Mouse (Mus musculus) neural tube, embryonic 11.5 days (tissue): ENCODE measurements around the gene Ntn4. TPM values are rescaled to one million over a fixed set of nuclear protein-coding genes. Genes with fewer than 3 reads are reported as not detected.

Experiments
- ATAC-seq: fragments of 200-750 bp; cut with Nextera tagmentation; 2 replicates; pipeline ENCODE4 v1.8.0; 2017; ENCODE audit warnings: moderate number of reproducible peaks, mild to moderate bottlenecking, moderate TSS enrichment, moderate library complexity; ENCODE audit not compliant: insufficient read depth, low FRiP score, low TSS enrichment
- DNase-seq: peaks from one replicate; pipeline ENCODE4 v3.0.0-alpha.2; 2015; ENCODE audit warnings: low spot score
- H3K27ac ChIP-seq: fragments of 300-500 bp; sonication (generic); 2 replicates; pipeline ENCODE4 v1.5.1; 2014; ENCODE audit warnings: low read depth, mild to moderate bottlenecking, low read length
- H3K27me3 ChIP-seq: fragments of 300-500 bp; sonication (generic); 2 replicates; pipeline ENCODE4 v1.6.1; 2014; ENCODE audit warnings: mild to moderate bottlenecking, low read length, mixed read lengths; ENCODE audit not compliant: control insufficient read depth, insufficient read depth
- H3K36me3 ChIP-seq: fragments of 300-500 bp; sonication (generic); 2 replicates; pipeline ENCODE4 v1.6.1; 2014; ENCODE audit warnings: mild to moderate bottlenecking, low read length, moderate library complexity, mixed read lengths; ENCODE audit not compliant: control insufficient read depth, insufficient read depth
- H3K4me1 ChIP-seq: fragments of 300-500 bp; sonication (generic); 2 replicates; pipeline ENCODE4 v1.6.1; 2014; ENCODE audit warnings: low read length, mixed read lengths; ENCODE audit not compliant: control insufficient read depth, insufficient read depth
- H3K4me2 ChIP-seq: fragments of 300-500 bp; sonication (generic); 2 replicates; pipeline ENCODE4 v1.6.1; 2014; ENCODE audit warnings: low read depth, mild to moderate bottlenecking, moderate library complexity
- H3K4me3 ChIP-seq: fragments of 300-500 bp; sonication (generic); 2 replicates; pipeline ENCODE4 v1.5.1; 2014; ENCODE audit warnings: low read depth, low read length
- H3K9ac ChIP-seq: fragments of 300-500 bp; sonication (generic); 2 replicates; pipeline ENCODE4 v1.6.1; 2014; ENCODE audit warnings: mild to moderate bottlenecking, low read length
- H3K9me3 ChIP-seq: fragments of 300-500 bp; sonication (generic); 2 replicates; pipeline ENCODE4 v1.6.1; 2016; ENCODE audit warnings: low read length; ENCODE audit not compliant: control insufficient read depth
- WGBS: fragments of 180-500 bp; shearing (Covaris S2); extraction: QIAGEN DNeasy Blood & Tissue Kit; methylation state at CpG from one replicate; pipeline ENCODE4 v1.1.7; 2014; 5-methylcytosine and 5-hydroxymethylcytosine counted together
- polyA plus RNA-seq: library from polyadenylated mRNA; unstranded; fragments of >200 nt; fragmentation: Nextera tagmentation; extraction: Ambion mirVana; gene quantifications from 2 replicates; pipeline ENCODE4 v1.2.1, GENCODE M21; 2014

Ntn4 gene
- polyA plus RNA-seq, 1 experiment from 2014 or later: 1.9 TPM

DNA sequence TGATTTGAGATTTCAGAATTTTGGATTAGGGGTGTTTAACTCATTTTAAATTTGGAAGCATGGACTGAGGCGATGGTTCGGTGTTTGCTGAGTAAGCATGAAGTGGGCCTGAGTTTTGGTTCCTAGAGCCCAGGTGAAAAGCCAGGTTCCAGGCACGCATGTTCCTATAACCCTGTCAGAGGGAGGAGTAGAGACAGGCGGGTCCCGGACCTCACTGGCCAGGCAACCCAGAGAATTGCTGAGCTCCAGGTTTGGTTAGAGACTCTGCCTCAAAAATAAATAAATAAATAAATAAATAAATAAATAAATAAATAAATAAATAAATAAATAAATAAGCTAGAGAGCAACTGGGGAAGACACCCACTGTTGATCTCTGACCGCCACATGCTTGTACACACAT is 46.1 kb downstream of the Ntn4 start:
- no peaks in the 10 kb centered on the region for H3K4me1 ChIP-seq
- no peak overlapping the region for H3K9ac ChIP-seq
- ATAC-seq (no peak), DNase-seq (no peak)
- 94% methylated on average over 6 of the region's 6 CpGs for WGBS
- no peak overlapping the region for H3K4me3 ChIP-seq
- no peaks in the 10 kb centered on the region for H3K36me3 ChIP-seq
- no peak overlapping the region for H3K27ac ChIP-seq
- H3K9me3 ChIP-seq: no peaks in the 10 kb centered on the region
- H3K27me3 ChIP-seq: no peaks in the 10 kb centered on the region
- no peak overlapping the region for H3K4me2 ChIP-seq

DNA sequence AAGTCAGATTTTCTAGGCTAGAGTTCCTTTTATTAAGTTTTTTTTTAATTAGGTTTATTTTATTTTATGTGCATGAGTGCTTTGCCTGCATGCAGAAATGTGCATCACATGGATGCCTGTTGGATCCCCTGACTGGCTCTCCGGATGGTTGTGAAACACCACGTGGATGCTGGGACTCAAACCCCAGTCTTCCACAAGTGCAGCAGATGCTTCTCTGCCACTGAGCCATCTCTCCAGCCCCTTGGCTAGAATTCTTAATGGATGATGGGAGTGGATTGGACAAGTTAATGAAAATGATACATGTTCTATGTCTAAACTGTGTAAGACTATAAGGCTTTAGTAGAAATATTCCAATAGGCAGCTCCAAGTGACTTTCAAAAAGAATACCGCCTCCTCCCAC is 47.3 kb downstream of the Ntn4 start:
- H3K9me3 ChIP-seq: no peaks in the 10 kb centered on the region
- H3K4me2 ChIP-seq: no peak overlapping the region
- no peaks in the 10 kb centered on the region for H3K4me1 ChIP-seq
- ATAC-seq (no peak), DNase-seq (no peak)
- no peaks in the 10 kb centered on the region for H3K27me3 ChIP-seq
- H3K9ac ChIP-seq: no peak overlapping the region
- WGBS: 89% methylated on average over 3 of the region's 3 CpGs
- no peak overlapping the region for H3K4me3 ChIP-seq
- H3K36me3 ChIP-seq: no peaks in the 10 kb centered on the region
- H3K27ac ChIP-seq: no peak overlapping the region

DNA sequence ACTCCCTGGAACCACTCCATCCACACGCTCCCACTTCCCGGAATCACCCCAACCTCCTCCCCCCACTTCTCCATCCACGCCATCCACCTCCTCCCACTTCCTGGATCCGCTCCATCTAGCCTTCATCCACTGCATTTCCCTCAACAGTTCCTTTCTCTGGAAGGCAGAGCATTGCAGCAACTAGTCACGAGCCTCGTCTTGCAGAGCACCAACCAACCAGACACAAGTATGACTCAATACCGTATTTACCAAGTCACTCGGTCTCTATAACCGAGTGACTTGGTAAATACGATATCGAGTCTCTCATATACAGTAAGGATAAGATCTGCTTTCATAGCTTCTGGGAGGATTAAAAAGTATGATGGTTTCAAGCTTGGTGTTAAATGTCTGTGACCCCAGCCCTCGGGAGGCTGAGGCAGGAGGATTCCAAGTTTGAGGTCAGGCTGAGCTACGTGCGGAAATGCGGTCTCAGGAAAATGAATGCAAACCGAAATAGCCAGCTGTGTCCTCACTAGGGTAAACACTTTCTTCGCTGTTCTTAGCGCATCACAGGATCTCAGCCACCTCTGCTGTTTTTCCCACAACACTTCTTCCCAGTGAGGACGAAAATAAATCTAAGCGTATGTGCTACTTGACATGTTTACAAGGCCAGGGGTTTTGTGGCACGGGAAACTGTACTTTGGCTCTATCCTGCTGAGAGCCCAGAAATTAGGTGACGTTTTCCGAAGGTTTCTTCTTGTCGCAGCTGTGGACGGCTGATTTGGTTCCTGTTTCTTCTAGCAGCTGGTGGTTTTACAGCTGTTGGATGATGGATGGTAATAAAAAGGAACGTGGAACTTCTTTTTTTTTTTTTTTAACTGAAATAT is 48.1 kb downstream of the Ntn4 start:
- Histone ChIP-seq H3K27me3 (no peaks in the 10 kb centered on the region), H3K4me3 (no peak overlapping the region), H3K9me3 (no peaks in the 10 kb centered on the region), H3K36me3 (no peaks in the 10 kb centered on the region), H3K4me2 (no peak overlapping the region), H3K9ac (no peak overlapping the region), H3K4me1 (no peaks in the 10 kb centered on the region), H3K27ac (no peak overlapping the region)
- DNase-seq: no peak
- no peak for ATAC-seq
- WGBS: 77% methylated on average over 26 of the region's 26 CpGs

DNA sequence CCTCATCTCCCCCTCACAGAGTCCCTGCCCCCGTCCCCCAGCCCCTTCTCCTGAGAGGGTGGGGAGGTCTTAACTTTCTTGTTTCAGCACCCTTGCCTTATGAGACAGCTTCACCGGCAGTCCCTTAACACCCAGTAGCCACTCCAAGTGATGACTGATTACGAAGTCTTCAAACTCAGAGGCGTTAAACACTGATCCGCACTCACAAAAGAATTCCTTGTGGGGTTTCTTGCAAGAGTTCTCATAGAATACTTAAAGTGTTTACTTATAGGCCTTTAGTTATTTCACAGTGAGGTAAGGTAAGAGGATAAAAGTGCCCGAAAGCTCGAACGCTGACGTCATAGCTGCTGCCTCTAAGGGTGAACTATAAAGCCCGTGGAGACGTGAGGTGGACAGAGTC is 50.9 kb downstream of the Ntn4 start:
- Histone ChIP-seq H3K4me2 (no peak overlapping the region), H3K27me3 (no peaks in the 10 kb centered on the region), H3K4me3 (no peak overlapping the region), H3K27ac (no peak overlapping the region), H3K9me3 (no peaks in the 10 kb centered on the region), H3K9ac (no peak overlapping the region), H3K36me3 (no peaks in the 10 kb centered on the region), H3K4me1 (no peaks in the 10 kb centered on the region)
- ATAC-seq: no peak
- DNase-seq: no peak
- WGBS: 65% methylated on average over 11 of the region's 11 CpGs

DNA sequence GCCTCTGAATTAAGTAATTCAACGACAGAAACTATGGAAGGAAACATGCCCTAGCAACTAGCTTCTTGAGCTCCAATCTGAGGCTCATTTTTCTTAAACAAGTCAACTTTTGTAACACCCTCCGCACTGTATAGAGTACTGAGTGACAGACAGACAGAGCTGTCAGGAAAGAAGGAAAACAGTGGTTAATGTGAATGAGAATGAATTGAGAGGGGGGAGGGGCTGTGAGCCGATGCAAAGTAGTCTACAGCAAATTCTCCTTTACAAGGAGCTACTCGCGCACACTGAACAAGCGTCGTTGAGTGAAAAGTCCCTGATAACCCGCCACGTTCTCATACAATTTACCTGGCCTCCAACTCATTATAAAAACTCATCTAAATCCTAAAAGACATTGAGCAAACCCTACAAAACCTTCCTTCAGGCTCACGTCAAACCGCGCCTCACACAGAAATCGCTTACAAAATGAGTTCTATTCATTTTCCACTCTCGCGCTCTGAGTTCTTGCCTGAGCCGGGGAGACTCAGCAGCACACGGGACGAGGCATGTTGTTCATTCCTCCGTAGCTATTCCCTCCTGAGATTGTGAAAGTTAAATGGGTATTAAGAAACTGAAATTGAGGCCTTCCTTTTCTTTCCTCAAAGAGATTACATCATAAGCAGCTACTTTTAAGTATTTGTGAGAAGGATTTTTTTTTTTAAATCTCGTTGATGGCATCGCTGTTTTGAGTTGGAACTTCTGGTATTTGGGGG is 54.7 kb downstream of the Ntn4 start:
- H3K27ac ChIP-seq: no peak overlapping the region
- no peaks in the 10 kb centered on the region for H3K36me3 ChIP-seq
- no peak for DNase-seq
- no peaks in the 10 kb centered on the region for H3K9me3 ChIP-seq
- no peak for ATAC-seq
- no peak overlapping the region for H3K4me2 ChIP-seq
- 65% methylated on average over 21 of the region's 21 CpGs for WGBS
- no peak overlapping the region for H3K9ac ChIP-seq
- no peaks in the 10 kb centered on the region for H3K4me1 ChIP-seq
- H3K4me3 ChIP-seq: no peak overlapping the region
- no peaks in the 10 kb centered on the region for H3K27me3 ChIP-seq

DNA sequence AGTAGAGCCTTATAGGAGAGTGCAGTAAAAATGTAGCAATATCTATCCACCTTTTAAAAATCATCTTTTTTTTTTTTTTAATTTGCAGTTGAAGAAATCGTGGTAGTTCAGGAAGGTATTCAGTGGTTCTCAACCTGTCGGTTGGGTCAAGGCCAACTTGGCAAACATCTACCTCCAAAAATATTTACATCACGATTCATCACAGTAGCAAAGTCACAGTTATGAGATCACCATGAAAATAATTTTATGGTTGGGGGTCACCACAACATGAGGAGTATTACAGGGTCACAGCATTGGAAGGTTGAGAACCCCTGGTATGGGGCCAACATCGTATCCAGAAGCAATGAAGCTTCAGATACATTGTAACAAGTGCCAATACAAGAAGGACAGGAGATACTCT is 55.5 kb downstream of the Ntn4 start:
- H3K9ac ChIP-seq: no peak overlapping the region
- H3K27ac ChIP-seq: no peak overlapping the region
- no peaks in the 10 kb centered on the region for H3K27me3 ChIP-seq
- no peaks in the 10 kb centered on the region for H3K36me3 ChIP-seq
- ATAC-seq (no peak), DNase-seq (no peak)
- no peaks in the 10 kb centered on the region for H3K4me1 ChIP-seq
- H3K4me3 ChIP-seq: no peak overlapping the region
- 93% methylated on average over 4 of the region's 4 CpGs for WGBS
- no peak overlapping the region for H3K4me2 ChIP-seq
- no peaks in the 10 kb centered on the region for H3K9me3 ChIP-seq

DNA sequence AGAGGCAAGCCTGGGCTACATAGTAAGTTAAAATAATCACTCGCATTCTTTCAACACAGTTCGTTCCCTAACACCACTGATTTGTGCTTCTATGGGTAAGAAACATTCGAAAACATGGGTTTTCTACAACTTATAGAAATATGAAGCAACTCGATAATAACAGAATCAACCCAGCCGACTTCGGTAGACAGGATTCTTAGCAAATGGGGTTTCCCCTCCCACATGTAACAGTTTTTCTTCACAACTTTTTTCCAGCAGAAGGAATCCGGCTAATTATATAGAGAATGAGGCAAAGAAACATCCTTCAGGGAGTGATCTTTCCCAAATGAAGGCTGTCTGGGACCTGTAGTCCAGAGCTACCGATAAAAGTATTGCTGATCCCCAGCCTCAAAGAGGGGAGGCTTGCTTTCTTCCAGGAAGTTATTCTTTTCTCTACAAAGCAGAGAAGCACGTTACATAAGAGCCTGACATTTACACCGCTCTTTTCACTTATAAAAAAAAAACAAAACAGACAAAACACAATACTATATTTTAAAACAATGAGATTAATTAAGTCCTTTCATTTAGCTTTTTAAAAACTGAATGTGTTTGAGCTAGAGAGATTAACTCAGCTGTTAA is 57.5 kb downstream of the Ntn4 start:
- Histone ChIP-seq H3K4me3 (no peak overlapping the region), H3K4me2 (no peak overlapping the region), H3K9me3 (no peaks in the 10 kb centered on the region), H3K27ac (no peak overlapping the region), H3K4me1 (no peaks in the 10 kb centered on the region), H3K36me3 (no peaks in the 10 kb centered on the region), H3K9ac (no peak overlapping the region), H3K27me3 (no peaks in the 10 kb centered on the region)
- ATAC-seq (no peak), DNase-seq (no peak)
- 93% methylated on average over 10 of the region's 10 CpGs for WGBS

DNA sequence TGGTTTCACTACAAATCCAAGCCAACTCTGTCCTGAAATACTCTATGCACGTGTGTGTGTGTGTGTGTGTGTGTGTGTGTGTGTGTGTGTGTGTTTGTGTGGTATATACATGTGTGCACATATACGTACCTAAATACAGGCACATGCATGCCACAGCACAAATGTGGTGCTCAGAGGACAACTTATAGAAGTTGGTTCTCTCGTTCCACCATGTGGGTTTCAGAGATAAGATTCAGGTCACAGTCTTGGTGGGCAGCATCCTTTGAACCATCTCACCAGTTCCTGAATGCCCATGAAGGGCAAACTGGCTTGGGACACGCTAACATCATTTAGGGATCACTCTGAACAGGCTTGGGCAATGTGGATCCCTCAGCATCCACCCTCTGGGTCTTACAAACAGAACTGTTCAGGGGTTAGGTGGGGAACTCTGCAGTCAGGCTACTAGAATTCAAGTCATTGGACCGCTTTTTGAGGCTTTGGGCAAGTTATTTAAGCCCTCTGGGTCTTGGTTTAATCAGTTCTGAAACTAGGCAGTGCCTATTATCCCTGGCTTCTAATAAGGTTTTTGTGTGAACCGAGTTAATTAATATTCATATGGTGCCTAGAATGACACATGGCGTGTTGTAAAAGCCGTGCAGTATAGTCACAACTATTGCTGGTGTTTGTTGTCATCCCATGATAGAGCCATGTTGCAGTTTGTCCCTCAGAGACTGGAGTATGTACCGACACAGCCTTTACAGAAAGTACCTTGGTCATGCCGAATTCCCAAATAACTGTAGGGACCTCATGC is 59.4 kb downstream of the Ntn4 start:
- H3K9me3 ChIP-seq: no peaks in the 10 kb centered on the region
- no peak overlapping the region for H3K4me3 ChIP-seq
- no peak for DNase-seq
- no peak overlapping the region for H3K27ac ChIP-seq
- no peak overlapping the region for H3K9ac ChIP-seq
- H3K36me3 ChIP-seq: no peaks in the 10 kb centered on the region
- H3K27me3 ChIP-seq: no peaks in the 10 kb centered on the region
- no peak overlapping the region for H3K4me2 ChIP-seq
- H3K4me1 ChIP-seq: no peaks in the 10 kb centered on the region
- 86% methylated on average over 10 of the region's 10 CpGs for WGBS
- no peak for ATAC-seq
